Mouse (Mus musculus): ENCODE data around the gene Grm2.
"Not testable (repeated sequence)": the region's sequence is repeated elsewhere in the genome, so short reads cannot be mapped to it uniquely, and the experiment has no call there.

The Grm2 gene

GRCm38 (mm10) chr9:106652720-106653119, 3.2 kb downstream of the Grm2 start:
- DNase-seq (ENCODE audit: low read depth, low spot score): no peak

- DNase-seq (ENCODE audit: low read depth, low spot score): no peak
Measured at GRCm38 (mm10) chr9:106647226-106647625, 8.7 kb downstream of the Grm2 start.

GRCm38 (mm10) chr9:106645684-106646271, 10.1 kb downstream of the Grm2 start:
- no peak for DNase-seq (ENCODE audit: low read depth, low spot score)

- DNase-seq (ENCODE audit: low read depth, low spot score): peak; percentile 37
Measured at GRCm38 (mm10) chr9:106643787-106644186, 12.1 kb downstream of the Grm2 start.

GRCm38 (mm10) chr9:106643128-106643527, 12.8 kb downstream of the Grm2 start:
- peak; percentile 88 for DNase-seq (ENCODE audit: low read depth, low spot score)

GRCm38 (mm10) chr9:106641346-106641745, 14.5 kb downstream of the Grm2 start:
- DNase-seq (ENCODE audit: low read depth, low spot score): no peak

- no peak for DNase-seq (ENCODE audit: low read depth, low spot score)
Measured at GRCm38 (mm10) chr9:106638154-106638553, 17.7 kb downstream of the Grm2 start.

- no peak for DNase-seq (ENCODE audit: low read depth, low spot score)
Measured at GRCm38 (mm10) chr9:106632185-106632584, 23.7 kb downstream of the Grm2 start.

GRCm38 (mm10) chr9:106627796-106628195, 28.1 kb downstream of the Grm2 start:
- DNase-seq (ENCODE audit: low read depth, low spot score): peak; percentile 6

GRCm38 (mm10) chr9:106626282-106626681, 29.6 kb downstream of the Grm2 start, which contains the start of gene Iqcf6:
TSS of gene Iqcf6 (plus strand) at chr9:106626582.
- no peak for DNase-seq (ENCODE audit: low read depth, low spot score)

GRCm38 (mm10) chr9:106617496-106617895, 38.4 kb downstream of the Grm2 start:
- DNase-seq (ENCODE audit: low read depth, low spot score): no peak

- no peak for DNase-seq (ENCODE audit: low read depth, low spot score)
Measured at GRCm38 (mm10) chr9:106616306-106616705, 39.6 kb downstream of the Grm2 start.

GRCm38 (mm10) chr9:106614616-106615015, 41.3 kb downstream of the Grm2 start:
- DNase-seq (ENCODE audit: low read depth, low spot score): no peak

- DNase-seq (ENCODE audit: low read depth, low spot score): no peak
Measured at GRCm38 (mm10) chr9:106613951-106614350, 41.9 kb downstream of the Grm2 start.

- no peak for DNase-seq (ENCODE audit: low read depth, low spot score)
Measured at GRCm38 (mm10) chr9:106610727-106611126, 45.2 kb downstream of the Grm2 start.

- DNase-seq (ENCODE audit: low read depth, low spot score): peak; percentile 65
Measured at GRCm38 (mm10) chr9:106600546-106600945, 55.3 kb downstream of the Grm2 start.

- no peak for DNase-seq (ENCODE audit: low read depth, low spot score)
Measured at GRCm38 (mm10) chr9:106598466-106598865, 57.4 kb downstream of the Grm2 start.

- no peak for DNase-seq (ENCODE audit: low read depth, low spot score)
Measured at GRCm38 (mm10) chr9:106595836-106596235, 60.0 kb downstream of the Grm2 start.

GRCm38 (mm10) chr9:106595402-106595801, 60.5 kb downstream of the Grm2 start:
- DNase-seq (ENCODE audit: low read depth, low spot score): not testable (repeated sequence)

Measured in mesoderm, embryonic 11.5 days (tissue).